Mouse (Mus musculus) olfactory bulb, adult 2 months (tissue): Measurements from ENCODE around the gene Gsg1l.

Source experiments
- CTCF ChIP-seq: fragments of 200-500 bp; IDR thresholded peaks from 2 replicates; pipeline ENCODE4 v1.5.1; 2012; ENCODE audit warnings: low read depth, mild to moderate bottlenecking, low read length, moderate library complexity; ENCODE audit not compliant: insufficient read depth
- POLR2A ChIP-seq: fragments of 200-500 bp; IDR thresholded peaks from 2 replicates; pipeline ENCODE4 v1.6.1; 2012; ENCODE audit warnings: mild to moderate bottlenecking, low read depth, low read length, moderate library complexity; ENCODE audit not compliant: insufficient read depth

GRCm38 (mm10) chr7:125942365-125943090 is 139.7 kb downstream of the Gsg1l start:
- TF ChIP-seq CTCF (no peak), POLR2A (no peak)
